In genomic region chr5:74640504-74640903, GRCm38 (mm10) we compare ENCODE assay signal across 19 mouse cellular contexts.
DNase-seq lines count a peak whose midpoint lies in the region; ATAC-seq and TF ChIP-seq lines count a peak whose summit lies in the region.
"Had no signal": no experiment of that assay in that cellular context is flagged by ENCODE, and none has a peak within 500 bp of the region (broad histone marks: within the 10 kb centered on the region; RNA-seq: fewer than 3 reads in every experiment).

No protein-coding gene starts in this region.

- ATAC-seq in liver, embryonic 11.5 days (replicated peaks; ENCODE audit: low FRiP score) = no peak
- peak; percentile 11; the same call in 1 of the 2 replicates for ATAC-seq in lung, postnatal 0 days
- ATAC-seq in liver, postnatal 0 days = peak; percentile 96
- ATAC-seq: activated CD4-positive, CD25-positive, alpha-beta regulatory T cell, adult 4 months; CD4-positive, CD25-positive, alpha-beta regulatory T cell, adult 4 months; forebrain, embryonic 13.5 days; forebrain, embryonic 16.5 days had no signal

- no peak overlapping the region for H3K4me2 ChIP-seq in liver, embryonic 11.5 days
- no peak overlapping the region for H3K4me2 ChIP-seq in lung, postnatal 0 days (replicated peaks; ENCODE audit: low read depth, low read length)
- H3K4me2 ChIP-seq in liver, postnatal 0 days (ENCODE audit: low read depth, low read length) = no peak overlapping the region
- H3K4me2 ChIP-seq: embryonic facial prominence, embryonic 13.5 days; forebrain, embryonic 13.5 days; heart, embryonic 13.5 days; hindbrain, embryonic 12.5 days; hindbrain, embryonic 15.5 days had no signal

- no peak for TF ChIP-seq POLR2A in liver, adult 2 months (IDR thresholded peaks at IDR 0.05; ENCODE audit: extremely low read depth, insufficient read depth, low read length)

- no peak overlapping the region for H3K4me3 ChIP-seq in liver, adult 2 months (ENCODE audit: insufficient read depth, low read depth, low read length)
- no peak overlapping the region for H3K4me3 ChIP-seq in liver, embryonic 11.5 days (ENCODE audit: low read depth, low read length)
- no peak overlapping the region for H3K4me3 ChIP-seq in lung, postnatal 0 days (ENCODE audit: low read depth, low read length)
- no peak overlapping the region for H3K4me3 ChIP-seq in liver, postnatal 0 days (ENCODE audit: low read depth, low read length)
- H3K4me3 ChIP-seq: embryonic facial prominence, embryonic 10.5 days; embryonic facial prominence, embryonic 13.5 days; erythroblast, embryonic 14.5 days; forebrain, embryonic 13.5 days; heart, embryonic 10.5 days; heart, embryonic 13.5 days; hindbrain, embryonic 12.5 days; hindbrain, embryonic 15.5 days had no signal

- peaks cover 13% of the 10 kb centered on the region for H3K4me1 ChIP-seq in liver, adult 2 months (ENCODE audit: control insufficient read depth, insufficient read depth, low read length)
- no peaks in the 10 kb centered on the region for H3K4me1 ChIP-seq in liver, embryonic 11.5 days (replicated peaks; ENCODE audit: control insufficient read depth, insufficient read depth, low read length)
- H3K4me1 ChIP-seq in lung, postnatal 0 days (ENCODE audit: insufficient read depth, low read depth, low read length) = no peaks in the 10 kb centered on the region
- peaks cover 11% of the 10 kb centered on the region; the same call in 1 of the 2 replicates for H3K4me1 ChIP-seq in liver, postnatal 0 days (ENCODE audit: insufficient read depth)
- H3K4me1 ChIP-seq: forebrain, embryonic 13.5 days; hindbrain, embryonic 12.5 days; hindbrain, embryonic 15.5 days had no signal

- H3K79me2 ChIP-seq in liver, adult 2 months (ENCODE audit: control insufficient read depth, insufficient read depth, low read length) = no peaks in the 10 kb centered on the region

- H3K27me3 ChIP-seq in liver, adult 2 months (ENCODE audit: control insufficient read depth, insufficient read depth, low read length) = no peaks in the 10 kb centered on the region
- H3K27me3 ChIP-seq in liver, embryonic 11.5 days (replicated peaks; ENCODE audit: control insufficient read depth, insufficient read depth, low read length) = no peaks in the 10 kb centered on the region
- no peaks in the 10 kb centered on the region for H3K27me3 ChIP-seq in lung, postnatal 0 days (replicated peaks; ENCODE audit: insufficient read depth, low read length)
- H3K27me3 ChIP-seq in liver, postnatal 0 days (ENCODE audit: insufficient read depth, low read length) = no peaks in the 10 kb centered on the region
- H3K27me3 ChIP-seq: embryonic facial prominence, embryonic 13.5 days; forebrain, embryonic 13.5 days; hindbrain, embryonic 15.5 days had no signal

- H3K9me3 ChIP-seq in liver, embryonic 11.5 days (ENCODE audit: control insufficient read depth, low read length) = no peaks in the 10 kb centered on the region
- H3K9me3 ChIP-seq in lung, postnatal 0 days (ENCODE audit: low read length) = no peaks in the 10 kb centered on the region
- no peaks in the 10 kb centered on the region for H3K9me3 ChIP-seq in liver, postnatal 0 days (ENCODE audit: low read length)
- H3K9me3 ChIP-seq: embryonic facial prominence, embryonic 10.5 days; embryonic facial prominence, embryonic 13.5 days; forebrain, embryonic 13.5 days; heart, embryonic 10.5 days; heart, embryonic 13.5 days; hindbrain, embryonic 12.5 days; hindbrain, embryonic 15.5 days had no signal

- TF ChIP-seq CTCF in liver, adult 2 months (IDR thresholded peaks at IDR 0.05; ENCODE audit: low read depth, low read length) = no peak
- TF ChIP-seq CTCF in lung, postnatal 0 days (IDR thresholded peaks at IDR 0.05) = no peak
- TF ChIP-seq CTCF in liver, postnatal 0 days (IDR thresholded peaks at IDR 0.05; ENCODE audit: low read depth) = no peak

- no peak for TF ChIP-seq EP300 in lung, postnatal 0 days (IDR thresholded peaks at IDR 0.05)
- TF ChIP-seq EP300 in liver, postnatal 0 days (IDR thresholded peaks at IDR 0.05; ENCODE audit: low read depth) = no peak

- no peak overlapping the region; the same call in 1 of the 2 replicates for H3K9ac ChIP-seq in liver, adult 2 months (ENCODE audit: low read depth, low read length)
- H3K9ac ChIP-seq in liver, embryonic 11.5 days (ENCODE audit: low read depth, low read length) = no peak overlapping the region
- no peak overlapping the region for H3K9ac ChIP-seq in lung, postnatal 0 days (replicated peaks; ENCODE audit: low read depth)
- no peak overlapping the region for H3K9ac ChIP-seq in liver, postnatal 0 days (replicated peaks)
- H3K9ac ChIP-seq: embryonic facial prominence, embryonic 13.5 days; forebrain, embryonic 13.5 days; heart, embryonic 13.5 days; hindbrain, embryonic 12.5 days; hindbrain, embryonic 15.5 days had no signal

- WGBS in liver, adult 2 months = 20% methylated on average over 4 of the region's 4 CpGs
- 70% methylated on average over 4 of the region's 4 CpGs for WGBS in liver, embryonic 11.5 days
- 71% methylated on average over 4 of the region's 4 CpGs for WGBS in lung, postnatal 0 days
- WGBS in liver, postnatal 0 days (ENCODE audit: insufficient replicate concordance) = 60% methylated on average over 4 of the region's 4 CpGs

- DNase-seq in liver, adult 2 months (ENCODE audit: extremely low read depth, low read depth, low spot score) = peak; percentile 89
- DNase-seq in liver, embryonic 11.5 days (ENCODE audit: low spot score) = no peak
- DNase-seq in lung, postnatal 0 days (ENCODE audit: low spot score) = no peak
- no peak for DNase-seq in lung, postnatal 4 days
- DNase-seq in liver, postnatal 0 days = no peak
- no peak for DNase-seq in thymus, postnatal 4 days
- DNase-seq: embryo, embryonic 11 days; gastrocnemius, postnatal 25 days had no signal

- H3K36me3 ChIP-seq in liver, adult 2 months (ENCODE audit: control insufficient read depth, insufficient read depth, low read length) = no peaks in the 10 kb centered on the region
- no peaks in the 10 kb centered on the region for H3K36me3 ChIP-seq in liver, embryonic 11.5 days (ENCODE audit: control insufficient read depth, insufficient read depth, low read length)
- no peaks in the 10 kb centered on the region for H3K36me3 ChIP-seq in lung, postnatal 0 days (ENCODE audit: insufficient read depth, low read length)
- H3K36me3 ChIP-seq in liver, postnatal 0 days (replicated peaks; ENCODE audit: insufficient read depth, low read length) = no peaks in the 10 kb centered on the region
- H3K36me3 ChIP-seq: embryonic facial prominence, embryonic 10.5 days; embryonic facial prominence, embryonic 13.5 days; heart, embryonic 10.5 days; heart, embryonic 13.5 days; hindbrain, embryonic 12.5 days; hindbrain, embryonic 15.5 days had no signal

- H3K27ac ChIP-seq in liver, adult 2 months (replicated peaks; ENCODE audit: insufficient read depth, low read depth, low read length) = peak overlapping the region; percentile 22; the same call in 1 of the 2 replicates
- H3K27ac ChIP-seq in liver, embryonic 11.5 days (ENCODE audit: low read depth, low read length) = no peak overlapping the region
- no peak overlapping the region for H3K27ac ChIP-seq in lung, postnatal 0 days (ENCODE audit: low read length)
- peak overlapping the region; percentile 46 for H3K27ac ChIP-seq in liver, postnatal 0 days (ENCODE audit: low read depth)
- H3K27ac ChIP-seq: forebrain, embryonic 13.5 days; heart, embryonic 13.5 days; hindbrain, embryonic 12.5 days; hindbrain, embryonic 15.5 days had no signal

Comparison
In these comparisons a context has a peak if more than half of its experiments do, and no peak if none do; other contexts are left out.
1. H3K27ac ChIP-seq: peak in liver, adult 2 months (single experiment) and liver, postnatal 0 days (single experiment); none in liver, embryonic 11.5 days (single experiment) and lung, postnatal 0 days (single experiment).